8 mouse cellular contexts compared by ENCODE assay signal in genomic region chr3:88509250-88509649, GRCm38 (mm10). TPM values are rescaled to one million over a fixed set of nuclear protein-coding genes. Genes with fewer than 3 reads are reported as not detected.
DNase-seq lines count a peak whose midpoint lies in the region; ATAC-seq lines count a peak whose summit lies in the region.

No protein-coding gene starts in this region.

- H3K27me3 ChIP-seq in lung, embryonic 15.5 days: no peaks in the 10 kb centered on the region
- no peaks in the 10 kb centered on the region for H3K27me3 ChIP-seq in forebrain, embryonic 11.5 days (ENCODE audit: control insufficient read depth, insufficient read depth, low read length)
- H3K27me3 ChIP-seq in limb, embryonic 12.5 days: no peaks in the 10 kb centered on the region
- no peaks in the 10 kb centered on the region for H3K27me3 ChIP-seq in stomach, embryonic 14.5 days (ENCODE audit: control insufficient read depth, insufficient read depth, low read length)

- no peaks in the 10 kb centered on the region for H3K9me3 ChIP-seq in lung, embryonic 15.5 days
- no peaks in the 10 kb centered on the region for H3K9me3 ChIP-seq in forebrain, embryonic 11.5 days (ENCODE audit: control insufficient read depth, low read length)
- H3K9me3 ChIP-seq in limb, embryonic 12.5 days: no peaks in the 10 kb centered on the region
- no peaks in the 10 kb centered on the region for H3K9me3 ChIP-seq in stomach, embryonic 14.5 days (ENCODE audit: control insufficient read depth, low read depth, low read length)

- H3K4me1 ChIP-seq in lung, embryonic 15.5 days: peaks cover 56% of the 10 kb centered on the region
- peaks cover 27% of the 10 kb centered on the region for H3K4me1 ChIP-seq in forebrain, embryonic 11.5 days (replicated peaks; ENCODE audit: control insufficient read depth, insufficient read depth, low read length)
- peaks cover 73% of the 10 kb centered on the region for H3K4me1 ChIP-seq in limb, embryonic 12.5 days (replicated peaks)
- H3K4me1 ChIP-seq in stomach, embryonic 14.5 days (ENCODE audit: control insufficient read depth, insufficient read depth, low read length): peaks cover 32% of the 10 kb centered on the region

- H3K4me2 ChIP-seq in lung, embryonic 15.5 days: peak overlapping the region; percentile 60
- peak overlapping the region; percentile 53 for H3K4me2 ChIP-seq in forebrain, embryonic 11.5 days (ENCODE audit: low read depth, low read length, severe bottlenecking)
- peak overlapping the region; percentile 61 for H3K4me2 ChIP-seq in limb, embryonic 12.5 days
- H3K4me2 ChIP-seq in stomach, embryonic 14.5 days (replicated peaks; ENCODE audit: low read depth, low read length): peak overlapping the region; percentile 45

- WGBS in lung, embryonic 15.5 days: 53% methylated on average over 3 of the region's 3 CpGs
- 74% methylated on average over 3 of the region's 3 CpGs for WGBS in forebrain, embryonic 11.5 days
- WGBS in limb, embryonic 12.5 days: 59% methylated on average over 3 of the region's 3 CpGs
- WGBS in stomach, embryonic 14.5 days: 57% methylated on average over 3 of the region's 3 CpGs

- peak overlapping the region; percentile 92 for H3K27ac ChIP-seq in lung, embryonic 15.5 days
- peak overlapping the region; percentile 90 for H3K27ac ChIP-seq in forebrain, embryonic 11.5 days (ENCODE audit: low read depth, low read length)
- H3K27ac ChIP-seq in limb, embryonic 12.5 days: peak overlapping the region; percentile 97
- peak overlapping the region; percentile 84 for H3K27ac ChIP-seq in stomach, embryonic 14.5 days (ENCODE audit: low read length)

- peak overlapping the region; percentile 43 for H3K4me3 ChIP-seq in lung, embryonic 15.5 days
- H3K4me3 ChIP-seq in forebrain, embryonic 11.5 days (ENCODE audit: low read depth, low read length): peak overlapping the region; percentile 28
- peak overlapping the region; percentile 37 for H3K4me3 ChIP-seq in limb, embryonic 12.5 days (replicated peaks)
- H3K4me3 ChIP-seq in stomach, embryonic 14.5 days (ENCODE audit: low read depth, low read length): peak overlapping the region; percentile 27; the same call in 1 of the 2 replicates

- no peak for DNase-seq in lung, postnatal 36 days
- DNase-seq in forebrain, embryonic 11.5 days (ENCODE audit: low spot score): no peak
- DNase-seq in gastrocnemius, adult 8-10 months (ENCODE audit: low spot score in 2 of 2): no peak
- DNase-seq in T-cell, adult 2 months (ENCODE audit: low spot score): no peak
- no peak for DNase-seq in adrenal gland, postnatal 14 days

- peak overlapping the region; percentile 24; the same call in 1 of the 2 replicates for H3K9ac ChIP-seq in lung, embryonic 15.5 days
- peak overlapping the region; percentile 52 for H3K9ac ChIP-seq in forebrain, embryonic 11.5 days (ENCODE audit: low read length)
- peak overlapping the region; percentile 59; the same call in 1 of the 2 replicates for H3K9ac ChIP-seq in limb, embryonic 12.5 days (replicated peaks)
- H3K9ac ChIP-seq in stomach, embryonic 14.5 days (replicated peaks; ENCODE audit: low read depth, low read length): no peak overlapping the region

- no peaks in the 10 kb centered on the region for H3K36me3 ChIP-seq in lung, embryonic 15.5 days
- no peaks in the 10 kb centered on the region for H3K36me3 ChIP-seq in forebrain, embryonic 11.5 days (ENCODE audit: control insufficient read depth, insufficient read depth, low read length)
- no peaks in the 10 kb centered on the region for H3K36me3 ChIP-seq in limb, embryonic 12.5 days
- H3K36me3 ChIP-seq in stomach, embryonic 14.5 days (ENCODE audit: control insufficient read depth, insufficient read depth, low read length): no peaks in the 10 kb centered on the region

- no peak for ATAC-seq in lung, embryonic 15.5 days (ENCODE audit: borderline replicate concordance, extremely low read depth, low FRiP score, low TSS enrichment)
- ATAC-seq in forebrain, embryonic 11.5 days (replicated peaks; ENCODE audit: low FRiP score): no peak
- ATAC-seq in limb, embryonic 12.5 days (ENCODE audit: insufficient number of reproducible peaks, insufficient read depth, low FRiP score, low TSS enrichment, low read depth): no peak
- no peak; the same call in 1 of the 2 replicates for ATAC-seq in stomach, embryonic 14.5 days (ENCODE audit: insufficient number of reproducible peaks, insufficient read depth, low FRiP score, low read depth)

RNA-seq across cellular contexts. Expression of gene Lmna, which starts 0.5 kb away (rescaled TPM):
- 111 and 121 TPM in 2 replicates for polyA plus RNA-seq in lung, embryonic 15.5 days (2015; fragmentation: Nextera tagmentation; extraction: Ambion mirVana)
- 19.4 and 20.4 TPM in 2 replicates for polyA plus RNA-seq in forebrain, embryonic 11.5 days (2014; fragmentation: Nextera tagmentation; extraction: Ambion mirVana)
- polyA plus RNA-seq in limb, embryonic 12.5 days (2016; fragmentation: Nextera tagmentation; extraction: Ambion mirVana): 51.8 and 56.4 TPM in 2 replicates
- polyA plus RNA-seq in stomach, embryonic 14.5 days (2014; fragmentation: Nextera tagmentation; extraction: Ambion mirVana): 128 and 148 TPM in 2 replicates
- 10 to 100 TPM; 59.0 to 76.0 (median 67.8) TPM for total RNA-seq in gastrocnemius, adult 8-10 months (2022)
- 97.6 and 99.3 TPM in 2 replicates for total RNA-seq in adrenal gland, postnatal 14 days (2021)

RNA-seq across cellular contexts. Expression of gene Mex3a, which starts 22.9 kb away (rescaled TPM):
- 15.8 and 16.8 TPM in 2 replicates for polyA plus RNA-seq in lung, embryonic 15.5 days (2015; fragmentation: Nextera tagmentation; extraction: Ambion mirVana)
- 44.4 and 46.2 TPM in 2 replicates for polyA plus RNA-seq in forebrain, embryonic 11.5 days (2014; fragmentation: Nextera tagmentation; extraction: Ambion mirVana)
- polyA plus RNA-seq in limb, embryonic 12.5 days (2016; fragmentation: Nextera tagmentation; extraction: Ambion mirVana): 37.4 and 38.0 TPM in 2 replicates
- 25.2 and 26.3 TPM in 2 replicates for polyA plus RNA-seq in stomach, embryonic 14.5 days (2014; fragmentation: Nextera tagmentation; extraction: Ambion mirVana)
- under 1 TPM; 0.07 to 0.31 (median 0.15) TPM for total RNA-seq in gastrocnemius, adult 8-10 months (2022)
- total RNA-seq in adrenal gland, postnatal 14 days (2021): 4.2 and 4.4 TPM in 2 replicates

RNA-seq across cellular contexts. Expression of gene Rab25, which starts 38.9 kb away (rescaled TPM):
- 33.1 and 36.4 TPM in 2 replicates for polyA plus RNA-seq in lung, embryonic 15.5 days (2015; fragmentation: Nextera tagmentation; extraction: Ambion mirVana)
- 0.43 and 1.1 TPM in 2 replicates for polyA plus RNA-seq in forebrain, embryonic 11.5 days (2014; fragmentation: Nextera tagmentation; extraction: Ambion mirVana)
- 2.6 and 3.5 TPM in 2 replicates for polyA plus RNA-seq in limb, embryonic 12.5 days (2016; fragmentation: Nextera tagmentation; extraction: Ambion mirVana)
- 57.0 and 67.9 TPM in 2 replicates for polyA plus RNA-seq in stomach, embryonic 14.5 days (2014; fragmentation: Nextera tagmentation; extraction: Ambion mirVana)
- not detected for total RNA-seq in gastrocnemius, adult 8-10 months (2022)
- not detected in 2 replicates for total RNA-seq in adrenal gland, postnatal 14 days (2021)

RNA-seq across cellular contexts. Expression of gene Lamtor2, which starts 43.6 kb away (rescaled TPM):
- 165 and 178 TPM in 2 replicates for polyA plus RNA-seq in lung, embryonic 15.5 days (2015; fragmentation: Nextera tagmentation; extraction: Ambion mirVana)
- polyA plus RNA-seq in forebrain, embryonic 11.5 days (2014; fragmentation: Nextera tagmentation; extraction: Ambion mirVana): 89.3 and 96.0 TPM in 2 replicates
- 134 and 139 TPM in 2 replicates for polyA plus RNA-seq in limb, embryonic 12.5 days (2016; fragmentation: Nextera tagmentation; extraction: Ambion mirVana)
- 84.8 and 88.5 TPM in 2 replicates for polyA plus RNA-seq in stomach, embryonic 14.5 days (2014; fragmentation: Nextera tagmentation; extraction: Ambion mirVana)
- total RNA-seq in gastrocnemius, adult 8-10 months (2022): 10 to 100 TPM; 83.0 to 95.4 (median 86.1) TPM
- 133 and 138 TPM in 2 replicates for total RNA-seq in adrenal gland, postnatal 14 days (2021)

RNA-seq across cellular contexts. Expression of gene Ubqln4, which starts 44.3 kb away (rescaled TPM):
- polyA plus RNA-seq in lung, embryonic 15.5 days (2015; fragmentation: Nextera tagmentation; extraction: Ambion mirVana): 46.4 and 49.4 TPM in 2 replicates
- polyA plus RNA-seq in forebrain, embryonic 11.5 days (2014; fragmentation: Nextera tagmentation; extraction: Ambion mirVana): 89.2 and 95.0 TPM in 2 replicates
- 62.6 and 67.0 TPM in 2 replicates for polyA plus RNA-seq in limb, embryonic 12.5 days (2016; fragmentation: Nextera tagmentation; extraction: Ambion mirVana)
- polyA plus RNA-seq in stomach, embryonic 14.5 days (2014; fragmentation: Nextera tagmentation; extraction: Ambion mirVana): 48.4 TPM in 2 replicates
- total RNA-seq in gastrocnemius, adult 8-10 months (2022): 100 to 1,000 TPM in 1 of 4 experiments, 10 to 100 TPM in 3; 91.9 to 112 (median 94.6) TPM
- total RNA-seq in adrenal gland, postnatal 14 days (2021): 70.3 and 75.3 TPM in 2 replicates
